Mouse (Mus musculus): Measurements from ENCODE around the gene Usp22.
"Not testable (repeated sequence)": the region's sequence is repeated elsewhere in the genome, so short reads cannot be mapped to it uniquely, and the experiment has no call there.

Gene Usp22

DNA sequence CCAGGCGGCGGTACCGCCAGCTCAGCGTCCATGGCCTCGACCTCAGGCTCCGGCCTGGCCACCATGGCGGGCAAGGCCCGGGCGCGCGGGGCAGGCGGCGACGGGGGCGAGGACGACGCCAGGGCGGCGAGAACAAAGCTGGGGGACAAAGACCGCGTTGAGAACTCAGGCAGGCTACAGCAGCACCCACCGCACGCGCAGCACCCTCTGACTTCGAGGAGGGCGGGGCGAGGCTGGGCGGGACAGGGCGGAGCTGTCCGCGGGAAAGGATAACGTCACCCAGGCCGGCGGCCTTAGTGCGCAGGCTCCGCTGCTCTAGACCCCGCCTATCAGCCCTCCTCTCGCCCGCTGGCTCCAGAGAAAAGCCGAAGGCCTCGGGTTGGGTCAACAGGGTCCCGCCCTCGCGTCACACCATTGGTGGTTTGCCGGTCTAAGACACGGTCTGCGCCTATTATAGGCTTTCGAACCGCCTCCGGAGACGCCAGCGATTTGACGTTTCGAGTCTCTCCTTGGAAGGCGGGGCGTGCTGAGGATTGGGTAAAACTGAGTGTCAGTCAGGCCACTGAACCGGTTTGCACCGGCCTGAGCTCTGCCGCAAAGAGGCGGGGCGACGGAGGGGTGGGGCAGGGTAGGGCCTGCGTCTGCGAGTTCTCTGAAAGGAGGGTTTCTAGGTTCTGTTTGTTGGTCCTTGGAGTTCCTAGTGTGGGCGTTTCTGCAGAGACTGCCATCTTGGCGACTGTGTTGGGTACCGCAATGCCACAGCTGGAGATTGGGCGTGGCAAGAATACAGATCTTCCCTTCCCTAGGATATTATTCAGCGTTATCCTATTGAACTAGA lies at the start of gene Usp22:
TSS of gene Usp22 (minus strand) at position 235 of the 838 bp plus-strand sequence.
- peak; percentile 100 for DNase-seq

DNA sequence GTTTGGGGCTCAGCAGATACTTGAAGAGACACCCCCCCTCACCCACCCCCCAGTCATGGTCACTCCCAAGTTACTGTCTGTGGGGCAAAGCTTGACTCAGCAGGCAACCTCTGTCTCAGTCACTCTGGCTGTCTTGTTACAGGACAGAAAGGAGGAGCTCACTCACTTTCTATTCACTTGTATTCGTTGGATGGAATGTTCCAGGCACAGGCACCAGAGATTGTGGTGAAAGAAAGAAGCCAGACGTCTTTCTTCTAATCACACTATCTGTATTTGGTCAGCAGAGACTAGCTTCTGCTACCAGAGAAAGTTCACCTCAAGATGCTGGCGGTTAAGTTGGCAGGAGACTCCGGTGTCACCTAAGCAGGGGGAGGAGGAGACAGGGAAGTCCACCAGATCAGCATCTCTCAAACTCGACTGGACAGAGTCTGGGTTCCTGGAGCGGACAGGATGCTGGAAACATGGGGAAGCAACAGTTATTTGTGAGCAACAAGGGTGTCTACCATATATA lies 49.4 kb upstream of the Usp22 start:
- DNase-seq, result no peak

DNA sequence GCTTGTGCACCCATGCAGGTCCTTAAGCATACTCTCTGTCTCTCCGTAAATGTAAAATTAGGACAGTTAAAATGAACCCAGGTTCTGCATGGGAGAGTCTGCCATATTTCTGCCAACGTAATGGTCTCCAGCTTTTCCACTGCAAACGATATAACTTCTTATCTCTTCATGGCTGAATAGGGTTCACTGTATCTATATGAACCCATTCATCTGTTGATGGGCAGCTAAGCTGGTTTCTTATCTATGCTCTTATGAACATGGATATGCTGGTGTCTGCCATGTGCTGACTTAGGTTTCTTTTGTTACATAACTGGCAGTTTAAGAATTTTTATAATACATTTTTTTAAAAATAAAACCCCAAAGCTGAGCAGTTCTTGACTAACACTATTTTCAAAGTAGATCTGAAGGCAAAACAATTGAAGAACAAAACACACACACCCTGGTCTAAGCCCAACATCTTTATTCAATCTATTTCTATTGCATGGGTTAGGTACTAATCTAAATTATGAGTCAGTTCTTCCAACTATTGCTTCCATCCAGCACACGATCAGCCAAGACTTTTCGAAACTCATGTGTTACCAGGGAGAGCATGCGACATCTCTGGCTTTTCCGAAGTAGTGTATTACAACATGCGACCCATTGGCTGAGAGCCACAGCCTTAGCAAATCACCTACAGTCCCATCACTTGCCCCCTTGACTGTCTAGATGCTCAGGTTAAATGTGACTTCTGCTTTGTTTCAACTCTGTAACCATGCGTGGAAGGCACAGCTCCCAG lies 48.3 kb upstream of the Usp22 start:
- DNase-seq, result no peak

DNA sequence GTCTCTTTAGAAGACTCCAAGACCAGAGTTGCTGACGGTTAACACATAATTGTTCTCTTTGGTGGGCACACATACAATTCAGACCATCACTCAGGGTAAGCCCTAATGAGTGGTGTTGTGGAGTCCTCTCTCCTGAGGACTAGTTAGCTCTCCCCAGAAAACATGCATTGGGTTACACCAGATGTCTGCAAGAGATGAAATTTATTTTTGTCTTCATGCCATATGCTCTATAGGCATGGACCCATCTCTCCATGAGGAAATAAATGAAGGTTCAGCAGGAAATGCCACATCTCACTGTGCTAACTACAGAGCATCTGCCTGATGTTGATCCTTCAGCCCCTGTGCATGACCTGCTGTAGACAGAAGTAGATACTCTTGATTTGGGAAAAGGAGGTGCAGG lies 47.2 kb upstream of the Usp22 start:
- DNase-seq, result no peak

DNA sequence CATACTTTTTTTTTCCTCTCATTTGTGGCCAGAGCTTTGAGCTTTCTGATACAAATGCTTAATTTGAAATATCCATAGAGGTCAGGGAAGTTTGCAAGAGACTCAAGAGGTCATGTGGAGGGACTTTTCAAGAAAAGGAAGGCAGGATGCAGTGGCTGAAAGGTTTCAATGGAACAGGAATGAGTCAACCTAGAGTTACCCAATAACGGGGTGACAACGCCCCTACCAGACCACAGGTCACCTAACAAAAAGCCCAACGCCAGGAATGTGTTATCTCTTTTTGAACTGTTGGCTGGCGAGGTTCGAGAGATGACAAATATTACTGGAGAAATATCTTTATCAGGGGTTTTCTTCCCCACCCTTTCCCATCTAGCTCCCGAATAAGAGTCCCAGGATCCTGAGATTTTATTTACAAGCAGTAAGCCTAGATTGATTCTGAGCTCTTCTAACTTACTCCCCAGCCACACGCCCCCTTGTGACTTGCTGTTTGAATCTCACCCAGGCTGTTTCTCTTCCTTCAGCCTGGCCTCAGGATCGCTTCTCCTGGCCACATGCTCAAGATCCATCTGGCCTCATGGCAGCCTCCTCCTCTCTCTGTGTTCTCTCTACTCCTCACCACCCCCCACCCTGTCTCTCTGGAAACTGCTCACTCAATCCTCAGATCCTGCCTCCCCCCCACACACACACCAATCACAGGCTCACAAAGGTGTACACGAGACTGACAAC lies 45.5 kb upstream of the Usp22 start:
- DNase-seq, result no peak

DNA sequence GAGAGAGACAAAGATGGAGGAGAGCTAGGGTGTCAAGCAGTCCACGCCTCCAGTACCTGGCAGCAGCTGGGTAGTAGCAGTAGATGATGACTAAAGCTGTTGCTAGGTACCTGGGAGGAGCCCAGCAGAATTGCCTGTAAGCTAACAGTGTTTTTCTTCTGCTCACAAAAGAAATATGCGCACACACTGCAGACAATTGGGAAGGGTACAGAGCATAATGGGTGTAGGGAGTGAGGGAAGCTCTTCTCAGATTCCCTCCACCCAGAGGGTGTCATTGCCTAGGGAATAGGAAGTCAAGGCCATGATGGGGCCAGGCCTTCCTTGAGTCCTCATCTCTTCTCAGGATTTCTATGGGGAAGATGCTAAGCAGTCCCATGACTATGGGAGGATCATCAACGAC lies 41.1 kb upstream of the Usp22 start:
- no peak for DNase-seq

DNA sequence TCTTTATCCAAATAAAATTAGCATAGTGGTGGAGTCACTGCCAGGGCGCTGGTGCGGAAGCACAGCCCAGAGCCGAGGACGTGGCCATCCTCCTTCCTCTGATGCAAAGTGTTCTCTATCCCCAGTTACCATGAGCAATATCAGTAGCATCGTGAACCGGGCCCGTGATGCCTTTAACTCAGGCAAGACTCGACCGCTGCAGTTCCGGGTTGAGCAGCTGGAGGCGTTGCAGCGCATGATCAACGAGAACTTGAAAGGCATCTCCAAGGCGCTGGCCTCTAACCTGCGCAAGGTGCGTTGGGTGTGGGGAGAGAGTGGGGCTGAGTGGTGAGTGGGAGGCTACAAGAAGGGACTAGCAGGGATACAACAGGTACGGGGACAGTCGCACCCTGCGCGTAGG lies 37.2 kb upstream of the Usp22 start:
- no peak for DNase-seq

DNA sequence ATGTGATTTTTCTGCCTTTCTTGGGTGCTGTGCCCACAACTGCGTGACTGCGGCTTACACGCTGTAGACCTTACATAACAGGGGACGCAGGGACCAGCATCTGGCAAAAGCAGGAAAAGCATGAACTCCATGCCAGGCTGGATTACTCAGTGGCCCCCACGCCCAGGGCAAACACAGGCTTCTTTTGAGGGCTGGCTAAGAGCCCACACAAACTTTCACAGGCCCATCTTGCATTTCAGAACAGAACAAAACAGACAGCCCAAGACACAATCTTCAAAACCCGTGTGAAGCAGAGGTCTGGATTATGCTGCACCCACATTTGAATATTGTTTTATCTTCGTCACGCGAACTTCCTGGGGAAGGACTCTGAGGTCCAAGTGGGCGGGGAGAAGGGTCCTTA lies 33.5 kb upstream of the Usp22 start:
- no peak for DNase-seq

DNA sequence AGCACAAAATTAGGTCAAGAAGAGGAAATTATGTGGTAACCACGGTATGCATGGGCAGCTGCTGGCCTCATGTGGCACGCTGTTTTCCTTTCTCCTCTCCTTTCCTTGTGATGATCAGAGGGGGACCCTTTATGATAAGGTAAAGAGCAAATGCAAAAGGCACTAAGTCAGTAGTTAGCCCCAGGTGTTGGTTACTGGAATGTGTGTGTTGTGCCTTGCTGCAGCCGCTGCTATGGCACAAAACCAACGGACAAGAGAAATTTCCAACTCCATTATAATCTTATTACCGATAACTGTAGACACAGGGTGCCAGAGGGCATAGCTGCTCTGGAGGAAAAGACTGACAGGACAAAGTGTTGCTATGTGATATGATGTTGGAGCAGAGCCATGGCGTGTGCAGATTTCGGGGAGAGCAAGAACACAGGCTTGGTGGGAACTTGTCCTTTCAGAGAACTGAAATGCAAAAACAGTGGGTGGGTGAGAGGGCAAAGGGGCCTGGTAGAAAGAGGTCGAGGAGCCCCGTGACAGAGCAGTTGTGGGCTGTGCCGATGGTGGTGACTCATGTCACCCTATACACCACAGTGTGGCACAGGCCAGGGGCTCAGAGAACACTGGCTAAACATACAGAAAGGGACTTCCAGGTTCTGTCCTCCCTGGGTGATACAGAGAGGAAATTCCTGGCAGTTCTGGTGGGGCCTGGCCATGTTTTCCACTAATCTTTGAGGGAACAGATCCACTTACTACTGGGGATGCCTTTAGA lies 32.8 kb upstream of the Usp22 start, which contains the start of gene Aldh3a1:
TSS of gene Aldh3a1 (plus strand) at position 51 of the 760 bp plus-strand sequence.
- DNase-seq, result no peak

DNA sequence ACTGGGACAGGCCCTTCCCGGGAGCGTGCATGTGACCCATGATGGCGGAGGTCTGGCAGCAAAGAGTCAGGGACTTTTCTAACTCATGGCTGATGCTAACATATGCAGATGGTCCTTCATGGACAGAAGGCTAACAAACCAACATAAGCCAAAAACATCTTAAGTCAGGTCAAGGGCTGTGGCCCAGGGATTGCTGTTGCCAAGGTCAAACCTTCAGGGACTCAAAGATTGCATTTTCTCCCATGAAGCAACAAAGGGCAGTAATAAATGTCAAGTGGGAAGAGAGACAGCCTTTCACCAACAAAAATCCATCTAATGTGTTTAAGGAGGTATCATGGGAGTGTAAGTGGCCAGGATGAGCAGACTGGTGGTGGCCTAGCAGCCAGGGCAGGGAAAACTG lies 31.3 kb upstream of the Usp22 start:
- DNase-seq, result peak; percentile 48

DNA sequence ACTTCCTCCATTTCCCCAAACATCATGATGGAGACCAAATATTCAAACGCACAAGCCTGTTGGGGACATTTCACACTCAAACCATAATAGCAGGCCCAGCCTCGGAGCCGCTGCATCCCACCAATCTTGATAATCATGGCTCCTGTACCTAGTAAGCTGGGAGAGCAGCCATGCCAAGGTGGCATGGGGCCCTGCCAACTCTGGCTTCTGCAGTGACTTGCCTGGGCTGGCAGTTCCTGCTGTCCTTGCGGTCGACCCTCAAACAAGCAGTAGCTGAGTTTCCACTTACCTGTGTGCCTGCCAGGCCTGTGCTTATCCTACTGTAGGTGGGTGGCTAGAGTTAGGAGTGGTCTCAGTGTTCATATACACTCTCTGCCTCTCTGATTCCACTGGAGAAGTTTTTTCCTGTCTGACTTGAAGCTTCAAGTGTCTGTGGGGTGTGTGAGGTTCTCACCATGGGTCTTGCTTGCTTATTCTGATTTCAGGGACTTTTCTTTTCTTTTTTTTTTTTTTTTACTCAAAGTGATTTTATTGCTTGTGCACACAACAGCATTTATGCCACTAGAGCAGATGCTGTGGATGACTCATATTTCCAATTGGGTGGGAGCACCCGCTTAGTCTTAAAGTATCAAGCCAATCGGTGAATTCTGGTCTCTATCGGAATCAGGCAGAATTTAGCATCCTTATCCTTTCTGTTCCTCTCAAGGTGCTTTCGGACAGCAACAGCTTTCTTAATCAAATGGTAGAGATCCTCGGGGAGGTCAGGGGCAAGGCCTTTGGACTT lies 30.5 kb upstream of the Usp22 start:
- no peak for DNase-seq

DNA sequence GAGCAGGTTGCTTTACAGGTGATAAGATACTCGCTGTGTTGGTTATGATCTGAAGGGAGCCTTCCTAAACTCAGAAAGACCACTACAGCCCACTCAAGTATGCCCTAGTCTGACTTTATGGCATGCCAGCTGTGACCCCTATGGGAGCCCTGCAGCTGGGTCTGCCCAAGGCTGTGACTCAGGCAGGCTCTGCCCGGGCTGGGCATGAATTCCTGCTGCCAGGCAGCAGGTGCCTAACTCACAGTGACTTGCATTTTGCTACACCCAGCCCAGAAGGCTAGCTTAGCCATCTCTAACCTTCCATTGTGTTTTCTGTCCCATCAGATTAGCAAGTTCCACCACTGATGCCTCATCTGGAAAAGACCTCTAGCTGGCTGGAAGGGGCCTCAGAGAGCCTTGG lies 28.0 kb upstream of the Usp22 start:
- no peak for DNase-seq

DNA sequence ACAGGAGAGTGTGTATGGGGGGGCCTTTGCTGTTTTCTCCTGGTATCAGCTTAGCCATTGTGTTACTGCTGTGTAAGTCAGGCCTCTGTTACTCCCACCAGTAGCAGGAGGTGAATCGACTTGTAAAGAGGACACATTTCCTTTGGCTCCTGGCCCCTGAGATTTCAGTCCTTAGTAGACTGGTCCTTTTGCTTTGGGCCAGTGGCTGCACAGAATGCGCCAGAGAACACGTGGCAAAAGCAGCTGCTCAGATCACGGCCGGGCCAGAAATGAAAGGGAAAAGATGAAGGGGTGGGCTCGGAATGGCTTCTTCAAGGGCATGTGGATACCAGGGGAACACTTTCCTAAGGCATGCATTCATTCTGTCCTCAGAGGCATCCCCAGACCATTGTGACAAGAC lies 27.3 kb upstream of the Usp22 start:
- no peak for DNase-seq

DNA sequence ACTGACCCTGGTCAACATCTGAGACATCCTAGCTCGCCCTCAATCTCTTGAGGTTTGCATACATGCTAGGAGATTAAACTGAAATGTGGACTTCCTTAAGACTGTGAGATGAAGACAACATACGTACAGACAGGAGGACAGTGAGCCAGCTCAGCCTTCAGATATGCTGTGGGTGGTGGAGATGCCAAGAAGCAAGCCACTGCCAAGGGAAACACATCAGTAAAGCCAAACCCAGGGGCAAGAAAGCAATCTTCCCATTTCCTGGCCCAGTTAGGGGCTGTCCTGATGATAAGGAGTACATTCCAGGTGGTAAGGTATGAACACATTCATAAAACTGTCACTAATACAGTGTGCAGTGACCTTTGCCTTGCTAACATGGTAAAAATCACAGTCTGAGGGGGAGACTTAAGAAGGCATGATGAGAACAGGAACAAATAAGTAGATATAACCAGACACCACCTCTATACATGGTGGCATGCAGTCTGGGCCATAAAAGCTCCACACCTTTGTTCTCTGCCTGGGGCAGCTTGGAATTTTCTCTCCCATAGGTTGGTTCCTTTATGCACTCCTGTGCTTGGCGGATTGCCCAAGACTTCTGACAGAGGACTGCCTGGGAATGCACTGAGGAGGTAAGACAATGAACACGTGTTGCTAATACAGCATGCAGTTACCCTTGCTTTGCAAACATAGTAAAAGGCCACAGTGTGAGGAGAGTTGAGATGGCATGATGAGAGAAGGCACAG lies 24.9 kb upstream of the Usp22 start:
- no peak for DNase-seq

DNA sequence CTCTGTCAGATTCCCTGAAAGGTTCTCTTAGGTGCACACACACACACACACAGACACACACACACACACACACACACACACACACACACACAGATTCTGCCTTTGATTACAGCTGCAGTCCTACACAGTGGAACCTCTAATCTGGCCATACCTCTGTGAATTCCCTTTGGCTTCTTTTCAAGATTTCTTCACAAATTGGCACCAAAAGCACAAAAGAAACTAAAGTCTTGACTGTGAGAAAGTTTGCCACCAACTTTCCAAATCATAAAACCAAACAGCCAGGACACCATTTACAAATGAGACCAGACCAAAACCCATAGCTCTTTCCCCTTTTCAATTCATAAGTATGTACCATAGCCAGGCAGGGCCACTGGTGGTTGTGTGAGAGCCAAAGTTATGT lies 23.1 kb upstream of the Usp22 start:
- no peak for DNase-seq

DNA sequence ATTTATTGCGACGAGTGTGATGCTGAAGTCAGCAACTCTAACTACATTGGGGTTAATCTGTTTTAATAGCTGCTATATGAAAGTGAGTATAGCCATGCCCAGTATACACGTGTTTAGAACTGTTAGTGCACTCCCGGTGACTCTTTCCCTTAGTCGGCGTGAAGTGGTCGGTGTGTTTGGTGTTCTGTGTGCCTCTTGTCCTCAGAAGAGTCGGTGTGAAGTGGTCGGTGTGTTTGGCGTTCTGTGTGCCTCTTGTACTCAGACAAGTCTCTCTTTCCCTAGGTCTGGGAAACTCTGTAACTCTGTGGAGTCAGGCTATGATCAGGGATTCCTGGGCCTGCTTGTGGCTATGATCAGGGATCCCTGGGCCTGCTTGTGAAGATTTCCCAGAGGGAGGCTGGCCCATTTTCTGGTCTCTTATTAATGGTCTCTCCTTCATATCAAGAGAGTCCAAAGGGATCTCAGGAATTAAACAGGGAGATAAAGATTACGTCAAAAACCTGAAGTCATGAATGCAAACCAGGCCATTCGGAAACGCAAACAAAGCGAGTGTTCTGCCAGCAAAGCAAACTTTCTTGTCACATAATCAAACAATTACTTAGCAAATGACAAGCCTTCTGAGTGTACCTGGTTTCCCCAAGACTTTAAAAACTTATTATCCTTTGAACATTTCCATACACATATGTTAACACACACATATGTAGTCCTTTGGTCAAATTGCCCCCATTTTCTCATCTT lies 21.9 kb upstream of the Usp22 start:
- no peak for DNase-seq

DNA sequence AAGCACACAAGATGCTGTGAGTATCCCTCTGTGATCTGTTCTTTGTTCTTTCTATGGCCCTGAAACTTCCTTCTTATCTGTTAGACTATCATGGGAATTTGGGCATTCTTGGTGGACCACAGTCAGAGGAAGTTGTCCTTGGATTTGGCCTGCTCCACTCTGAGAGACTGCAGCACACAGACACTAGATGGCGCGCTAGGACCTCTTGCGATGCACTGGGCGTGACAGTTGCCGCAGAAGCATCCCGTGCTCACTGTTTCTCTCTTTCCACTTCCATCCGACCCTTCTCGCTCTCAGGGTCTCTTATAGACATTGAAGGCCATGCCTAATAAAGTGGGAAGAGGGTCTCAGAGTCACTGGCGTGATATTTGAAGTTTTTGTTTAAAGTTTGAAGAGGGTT lies 18.5 kb upstream of the Usp22 start:
- DNase-seq, result peak; percentile 78

DNA sequence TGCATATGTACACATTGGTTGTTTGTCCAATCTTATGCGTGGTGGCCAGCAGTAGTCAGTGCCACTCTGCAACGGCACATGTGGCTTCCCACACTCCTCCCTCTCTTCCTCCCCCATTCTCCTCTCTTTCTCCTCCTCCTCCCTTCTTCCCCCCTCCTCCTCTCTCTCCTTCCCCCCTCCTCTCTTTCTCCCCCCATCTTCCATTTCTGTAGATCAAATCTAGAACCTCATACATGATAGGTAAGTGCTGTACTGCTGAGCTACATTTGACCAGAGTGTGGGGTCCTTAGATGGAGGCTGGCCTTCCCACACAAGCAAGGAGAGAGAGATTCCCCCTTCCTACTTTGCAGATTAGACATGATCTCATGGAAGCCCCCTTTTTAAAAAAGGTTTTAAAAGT lies 17.9 kb upstream of the Usp22 start:
- no peak for DNase-seq

DNA sequence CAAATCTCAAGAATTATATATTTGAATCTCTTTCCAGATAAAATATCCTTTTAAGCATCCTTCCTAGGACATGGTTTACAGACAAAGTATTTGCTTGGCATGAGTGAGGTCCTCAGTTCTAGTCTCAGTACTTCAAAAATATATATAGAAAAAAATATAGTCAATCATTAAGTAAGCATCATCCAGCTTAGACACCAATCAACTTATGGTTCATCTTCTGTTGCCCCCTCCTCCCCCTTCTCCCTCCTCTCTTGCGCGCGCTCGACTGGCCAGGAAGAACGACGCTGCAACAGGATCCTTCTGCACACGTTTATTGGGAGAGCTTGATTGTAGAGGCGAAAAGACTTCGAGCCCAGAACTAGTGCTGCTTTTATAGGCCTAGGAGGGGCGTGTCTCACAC lies 17.3 kb upstream of the Usp22 start:
- not testable (repeated sequence) for DNase-seq

DNA sequence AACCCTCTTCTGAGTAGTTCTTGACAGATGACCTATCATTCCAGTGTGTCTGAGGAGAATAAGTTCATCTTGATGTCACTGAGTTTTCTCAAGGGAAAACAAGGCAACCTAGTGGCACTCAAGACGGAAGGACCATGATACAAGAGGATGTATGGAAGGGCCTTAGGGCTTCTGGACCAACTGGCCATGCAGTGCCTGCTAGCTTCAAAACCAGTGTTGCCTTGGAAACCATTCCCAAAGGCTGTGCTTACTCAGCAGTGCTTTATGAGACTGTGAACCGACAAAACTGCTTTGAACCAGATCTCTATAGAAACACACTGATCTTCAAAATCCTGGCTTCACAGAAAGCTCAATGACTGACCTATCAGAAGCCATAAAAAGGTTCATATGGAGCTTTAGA lies 15.9 kb upstream of the Usp22 start:
- DNase-seq, result no peak
